Mouse (Mus musculus) monocyte, adult 5-6 weeks (primary cell): ENCODE data around the gene Spag7. TPM values are rescaled to one million over a fixed set of nuclear protein-coding genes. Genes with fewer than 3 reads are reported as not detected.
A peak's percentile ranks its signal among the peaks of the same experiment; 100 is the strongest.

Experiments
- ATAC-seq: fragments of 153-309, 156-312 bp; replicated peaks from 2 replicates; pipeline ENCODE4 v1.8.0; 2017; ENCODE audit warnings: mild to moderate bottlenecking; ENCODE audit not compliant: low TSS enrichment, insufficient number of reproducible peaks, severe bottlenecking, poor library complexity, low FRiP score
- total RNA-seq: library from RNA; stranded (forward); fragments of 200-1000, 200-491, 200-594 nt; gene quantifications from 3 replicates; pipeline ENCODE4 v1.2.3, GENCODE M21; 2017

The Spag7 gene
- total RNA-seq, result 49.1 to 78.2 TPM (median 76.7 TPM) in 3 replicates

DNA sequence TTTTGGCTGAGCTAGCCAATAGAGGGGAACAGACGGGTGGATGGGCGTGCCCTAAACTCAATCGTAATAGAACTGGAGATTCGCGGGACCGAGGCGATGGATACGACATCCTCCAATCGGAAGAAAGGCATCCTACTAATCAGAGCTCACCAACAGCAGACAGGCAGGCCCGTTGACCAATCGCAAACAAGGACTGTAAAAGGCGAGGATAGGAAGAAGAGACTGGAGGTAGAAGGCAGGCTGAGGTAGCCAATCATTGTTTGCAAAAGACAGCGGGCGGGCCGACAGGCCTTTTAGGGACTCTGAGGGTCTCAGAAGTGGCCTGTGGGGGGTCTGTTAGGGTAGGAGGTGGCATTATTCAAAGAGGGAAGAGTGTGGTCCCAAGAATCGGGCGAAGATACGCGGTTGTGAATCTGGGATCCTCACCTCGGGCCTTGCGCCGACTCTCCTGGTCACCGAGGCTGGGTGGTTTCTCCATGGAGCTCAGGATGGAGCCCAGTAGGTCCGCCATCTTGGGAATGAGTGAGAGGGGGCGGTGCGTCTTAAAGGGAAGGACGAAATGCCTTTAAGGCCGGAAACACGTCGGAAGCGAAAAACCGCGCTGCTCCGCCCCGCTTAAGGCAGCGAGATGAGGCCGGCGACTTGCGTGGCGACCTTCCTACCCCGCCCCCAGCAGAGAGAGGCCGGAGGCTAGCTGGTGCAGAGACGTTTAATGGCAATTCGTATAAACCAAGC is at the start of gene Spag7:
TSS of gene Spag7 (minus strand) at position 646 of the 735 bp plus-strand sequence.
- peak; percentile 88 for ATAC-seq

DNA sequence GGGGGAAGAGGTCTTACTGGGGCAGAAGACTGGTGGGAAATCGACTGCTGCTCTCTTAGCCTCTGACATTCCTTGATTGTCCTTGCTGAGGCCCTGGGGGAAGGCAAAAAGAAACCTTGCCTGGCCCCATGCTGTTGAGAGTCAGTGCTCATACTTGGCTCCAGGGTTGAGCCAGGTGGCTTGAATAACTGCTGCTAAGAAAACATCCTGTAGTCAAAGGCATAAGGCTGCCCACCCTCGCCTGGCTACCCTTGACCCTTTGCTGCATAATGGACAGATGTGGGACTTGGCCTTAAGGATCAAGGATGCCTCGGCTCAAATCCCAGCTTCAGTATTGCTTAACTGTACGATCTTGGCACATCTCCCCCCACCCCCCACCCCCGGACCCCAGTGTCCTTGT is 49.3 kb upstream of the Spag7 start:
- ATAC-seq, result no peak

DNA sequence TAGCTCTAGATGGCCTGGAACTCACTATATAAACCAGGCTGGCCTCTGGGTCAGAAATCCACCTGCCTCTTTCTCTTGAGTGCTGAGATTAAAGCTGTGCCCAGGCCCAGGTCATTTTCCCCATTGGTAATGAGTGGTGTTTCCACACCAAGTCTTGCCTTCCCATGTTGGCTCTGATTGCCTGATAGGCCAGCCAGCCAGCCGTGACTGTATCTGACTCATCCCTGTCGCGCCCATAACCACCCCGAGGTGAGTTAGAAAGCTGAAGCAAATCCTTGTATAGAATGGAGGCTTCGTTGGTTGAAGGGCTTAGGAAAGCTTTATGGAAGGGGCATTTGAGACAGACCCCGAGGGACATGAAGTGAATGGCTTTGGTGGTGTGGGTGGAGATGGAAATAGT is 46.6 kb upstream of the Spag7 start:
- ATAC-seq, result no peak

DNA sequence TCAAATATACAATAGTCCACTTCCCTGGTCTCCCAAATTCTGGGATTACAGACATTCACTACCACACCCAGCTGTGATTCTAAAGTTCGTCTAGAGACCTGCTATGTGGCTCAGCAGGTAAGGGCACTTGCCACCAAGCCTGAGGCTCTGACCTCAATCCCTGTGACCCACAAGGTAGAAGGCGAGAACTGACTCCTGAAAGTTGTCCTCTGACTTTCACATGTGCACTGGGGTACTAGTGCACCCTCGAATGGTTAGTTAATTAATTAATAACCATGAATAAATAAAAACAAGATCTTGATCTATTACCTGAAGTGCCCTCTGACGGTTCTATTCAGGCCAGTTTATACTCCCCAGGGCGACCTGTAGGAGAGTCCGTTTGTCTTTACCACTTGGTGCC is 44.0 kb upstream of the Spag7 start:
- no peak for ATAC-seq

DNA sequence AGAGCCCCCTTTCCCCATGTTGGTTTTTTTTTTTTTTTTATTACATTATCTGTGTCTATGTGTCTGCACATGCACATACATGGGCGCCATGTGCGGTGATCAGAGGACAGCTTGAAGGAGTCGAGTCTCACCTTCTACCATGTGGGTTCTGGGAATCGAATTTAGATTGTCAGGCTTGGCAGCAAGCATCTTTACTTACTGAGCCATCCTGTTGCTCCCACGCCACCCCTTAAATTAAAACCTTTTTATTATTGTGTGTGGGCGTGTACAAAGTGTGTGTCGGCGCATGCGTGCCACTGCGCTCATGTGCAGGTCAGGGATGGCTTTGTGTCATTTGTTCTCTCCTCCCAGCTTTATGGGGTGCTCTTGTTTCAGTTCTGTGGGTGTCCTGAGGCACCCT is 41.8 kb upstream of the Spag7 start:
- no peak for ATAC-seq

DNA sequence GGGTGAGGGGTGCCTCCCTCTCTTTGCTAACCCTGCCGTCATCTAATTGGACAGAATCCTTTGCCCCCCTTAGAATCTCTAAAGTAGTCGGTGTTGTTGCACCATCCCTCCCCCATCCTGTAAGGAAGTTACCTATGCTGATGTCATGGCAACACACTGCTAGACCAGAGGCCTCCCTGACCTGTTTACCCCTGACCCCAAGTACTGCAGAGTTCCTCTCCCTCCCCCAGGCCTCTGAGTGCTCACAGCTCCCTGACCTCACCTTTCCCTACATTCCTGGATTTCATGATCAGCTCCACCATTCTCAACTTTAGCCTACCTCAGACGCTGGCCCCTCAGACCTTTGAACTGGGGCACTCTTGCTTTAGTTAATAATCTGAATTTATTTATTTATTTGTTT is 36.9 kb upstream of the Spag7 start:
- ATAC-seq, result no peak

DNA sequence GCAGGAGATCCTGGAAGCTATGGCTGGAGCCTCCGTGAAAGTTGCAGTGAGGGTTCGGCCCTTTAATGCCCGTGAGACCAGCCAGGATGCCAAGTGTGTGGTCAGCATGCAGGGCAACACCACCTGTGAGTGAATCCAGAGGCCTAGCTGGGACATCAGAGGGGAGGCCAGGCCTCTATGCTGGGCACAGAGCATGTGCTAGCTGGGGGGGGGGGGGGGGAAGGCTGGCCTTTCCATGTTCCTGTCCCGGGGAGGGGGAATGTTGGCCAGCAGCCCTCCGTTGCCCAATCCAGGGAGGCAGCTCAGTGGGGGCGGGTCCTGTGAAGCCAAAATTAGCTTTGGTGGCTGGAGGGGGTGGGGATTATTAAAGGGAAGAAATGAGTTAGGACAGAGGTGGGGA is 33.6 kb upstream of the Spag7 start:
- ATAC-seq, result no peak

DNA sequence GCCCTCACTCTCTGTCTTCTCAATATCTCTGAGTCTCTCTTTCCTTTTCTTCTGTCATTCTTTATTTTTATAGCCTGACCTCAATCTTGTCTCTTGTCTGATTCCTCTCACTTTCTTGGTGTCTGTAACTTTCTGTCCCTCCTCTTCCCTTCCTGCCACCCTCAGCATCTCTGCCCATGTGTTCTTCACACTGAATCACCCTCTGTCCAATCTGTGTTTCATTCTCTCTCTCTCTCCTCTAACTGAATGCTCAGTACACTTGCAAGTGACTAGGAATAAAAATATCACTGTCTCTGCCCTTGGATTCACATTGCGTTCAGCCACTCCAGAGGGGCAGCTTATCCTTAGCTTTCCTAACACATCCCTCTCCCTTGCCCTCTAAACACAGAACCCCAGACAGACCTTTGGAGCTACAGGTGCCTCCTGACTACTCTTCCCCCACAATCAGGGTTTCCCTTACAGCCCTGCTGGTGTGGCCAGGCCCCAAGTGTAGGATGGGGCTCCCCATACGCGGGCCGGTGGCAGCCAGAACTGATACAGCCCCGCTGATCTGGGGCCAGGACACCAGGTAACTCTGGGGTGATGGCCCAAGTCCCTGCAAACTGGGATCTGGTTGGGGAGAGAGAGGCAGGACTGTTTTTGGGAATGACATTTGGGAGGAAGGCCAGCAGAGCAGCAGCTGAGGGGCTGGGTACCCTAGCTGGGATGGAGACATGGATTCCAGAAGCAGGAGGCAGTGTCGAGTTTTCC is 32.9 kb upstream of the Spag7 start:
- no peak for ATAC-seq

DNA sequence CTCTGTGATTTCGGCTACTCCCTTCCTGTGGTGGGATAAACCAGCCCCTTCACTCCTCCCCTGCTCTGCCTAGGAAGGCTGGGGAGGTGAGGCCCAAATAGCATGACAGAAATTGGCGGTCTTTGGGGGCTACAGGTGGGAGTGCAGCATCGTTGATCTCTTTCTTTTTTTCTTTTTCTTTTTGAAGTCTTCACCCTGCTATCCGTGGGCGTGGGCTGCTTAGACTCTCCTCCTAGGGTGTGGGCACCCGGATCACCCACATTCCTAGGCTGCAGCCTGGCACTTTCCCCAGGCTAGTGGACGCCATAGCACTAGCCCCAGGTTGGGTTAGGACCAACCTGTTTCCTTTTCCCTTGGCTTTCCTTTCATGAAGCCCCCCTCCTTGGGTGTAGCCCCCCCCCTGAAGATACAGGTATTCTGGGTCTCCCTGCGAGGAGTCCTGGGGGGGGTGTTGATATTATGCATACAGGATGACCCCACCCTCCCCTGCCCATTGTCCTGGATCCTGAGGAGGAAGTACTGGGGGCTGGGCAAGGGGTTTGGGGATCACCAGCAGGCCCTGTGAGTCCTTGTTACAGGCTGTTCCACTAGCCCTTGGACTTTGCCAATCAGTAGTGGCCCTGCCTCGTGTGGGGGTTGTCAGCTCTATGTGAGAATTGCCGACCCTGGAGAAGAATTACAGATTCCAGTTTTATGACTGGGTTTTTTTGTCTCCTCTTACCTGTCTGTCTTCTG is 32.2 kb upstream of the Spag7 start:
- no peak for ATAC-seq

DNA sequence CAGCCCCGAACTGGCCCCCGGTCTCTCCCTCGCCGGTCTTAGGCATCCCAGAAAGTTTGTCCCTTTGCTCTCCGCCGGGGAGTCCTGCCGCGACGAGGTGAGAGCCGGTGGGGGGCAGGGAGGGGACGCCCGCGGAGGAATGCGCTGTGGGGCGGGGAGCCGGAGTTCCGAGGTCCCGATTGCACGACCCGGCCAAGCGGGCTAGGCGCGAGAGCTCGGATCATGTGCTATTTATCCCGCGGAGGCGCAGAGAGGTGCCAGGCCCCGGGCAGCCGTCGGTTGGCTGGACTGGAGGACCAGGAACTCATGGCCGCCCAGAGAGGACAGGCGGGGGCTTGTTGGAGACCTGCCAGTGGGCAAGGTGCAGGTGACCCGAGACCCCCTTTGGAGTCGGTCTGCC is 31.4 kb upstream of the Spag7 start:
- ATAC-seq, result no peak

DNA sequence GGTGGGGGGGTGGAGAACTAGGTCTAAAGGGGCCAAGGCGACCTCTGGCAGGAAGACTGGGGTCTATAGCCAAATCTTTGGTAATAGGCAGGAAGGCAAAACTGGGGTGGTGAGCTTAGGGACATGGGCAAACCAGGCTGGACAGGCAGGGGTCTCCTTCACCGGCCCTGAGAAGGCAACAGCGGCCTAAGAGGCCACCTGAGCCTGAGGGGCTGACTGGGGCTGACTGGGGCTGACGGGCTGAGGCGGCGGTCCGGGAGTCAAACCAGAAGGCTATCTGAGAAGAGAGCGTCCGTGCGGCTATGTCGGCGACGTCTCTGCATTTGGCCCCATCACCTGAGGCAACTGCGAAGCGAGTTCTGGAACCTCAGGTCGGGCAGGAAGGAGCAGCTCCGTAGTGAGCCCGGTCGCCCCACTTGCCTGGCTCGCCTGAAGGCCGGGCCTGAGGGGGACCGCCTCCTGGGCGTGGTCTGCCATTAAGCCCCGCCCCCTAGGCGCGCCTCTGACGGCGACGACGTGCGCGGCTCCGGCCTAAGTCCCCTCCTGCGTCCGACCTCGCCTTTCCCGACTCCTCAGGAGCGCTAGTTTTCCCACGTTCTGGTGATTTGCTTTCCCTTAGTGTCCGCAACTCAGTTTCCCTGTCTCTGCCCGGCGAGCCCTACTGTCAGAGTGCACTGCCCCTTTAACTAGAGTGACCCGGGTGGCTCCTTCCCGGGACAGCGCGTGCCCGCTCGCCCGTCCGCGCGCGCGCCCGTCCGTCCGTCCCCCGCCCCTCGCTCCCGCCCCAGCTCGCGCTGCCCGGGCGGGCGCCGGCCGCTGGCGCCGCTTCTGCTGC is 30.7 kb upstream of the Spag7 start, which contains the start of the genes Inca1 and Kif1c:
TSS of gene Inca1 (minus strand) at position 434 of the 835 bp plus-strand sequence.
TSS of gene Kif1c (plus strand) at position 827 of the 835 bp plus-strand sequence.
- peak; percentile 94 for ATAC-seq

DNA sequence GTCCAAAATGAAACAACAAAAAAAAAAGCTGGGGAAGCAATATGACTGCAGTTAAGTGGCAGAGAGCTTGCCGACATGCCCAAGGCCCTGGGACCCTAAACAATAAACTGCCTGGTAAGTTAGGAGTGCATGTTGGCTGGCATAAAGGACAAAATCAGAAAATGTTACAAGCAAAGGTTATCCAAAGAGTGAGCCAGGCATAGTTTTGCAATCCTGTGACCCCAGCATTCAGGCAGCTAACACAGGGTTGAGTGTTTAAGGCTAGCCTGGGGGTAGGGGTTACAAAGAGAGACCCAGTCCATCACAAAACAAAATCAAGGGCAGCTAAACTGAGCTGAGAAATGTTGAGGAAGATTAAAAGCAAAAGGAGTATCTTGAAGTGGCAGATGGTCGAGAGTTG is 29.8 kb upstream of the Spag7 start:
- no peak for ATAC-seq

DNA sequence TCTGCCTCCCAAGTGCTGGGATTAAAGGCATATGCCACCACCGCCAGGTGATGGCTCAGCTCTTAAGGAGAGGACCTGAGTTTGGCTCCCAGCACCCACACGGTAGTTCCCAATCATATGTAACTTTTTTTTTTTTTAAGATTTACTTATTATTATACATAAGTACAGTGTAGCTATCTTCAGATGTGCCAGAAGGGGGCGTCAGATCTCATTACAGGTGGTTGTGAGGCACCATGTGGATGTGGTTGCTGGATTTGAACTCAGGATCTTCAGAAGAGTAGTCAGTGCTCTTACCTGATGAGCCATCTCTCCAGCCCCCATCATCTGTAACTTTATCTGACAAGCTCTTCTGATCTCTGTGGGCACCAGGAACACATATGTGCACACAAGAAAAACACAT is 28.2 kb upstream of the Spag7 start:
- ATAC-seq, result no peak

DNA sequence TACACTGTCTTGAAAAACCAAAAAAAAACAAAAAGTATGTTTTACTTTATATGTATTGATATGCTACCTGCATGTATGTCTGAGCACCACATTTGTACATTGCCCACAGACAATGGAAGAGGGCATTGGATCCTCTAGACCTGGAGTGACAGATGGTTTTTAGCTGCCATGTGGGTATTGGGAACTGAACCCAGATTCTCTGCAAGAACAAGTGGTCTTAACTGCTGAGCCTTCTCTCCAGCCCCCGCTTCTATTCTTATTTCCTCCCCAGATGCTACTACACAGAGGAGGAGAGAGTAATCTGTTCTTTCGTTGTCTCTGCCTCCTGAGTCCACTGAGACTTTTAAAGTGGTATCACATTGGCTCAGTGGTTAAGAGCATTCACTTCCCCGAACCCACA is 24.3 kb upstream of the Spag7 start:
- ATAC-seq, result no peak

DNA sequence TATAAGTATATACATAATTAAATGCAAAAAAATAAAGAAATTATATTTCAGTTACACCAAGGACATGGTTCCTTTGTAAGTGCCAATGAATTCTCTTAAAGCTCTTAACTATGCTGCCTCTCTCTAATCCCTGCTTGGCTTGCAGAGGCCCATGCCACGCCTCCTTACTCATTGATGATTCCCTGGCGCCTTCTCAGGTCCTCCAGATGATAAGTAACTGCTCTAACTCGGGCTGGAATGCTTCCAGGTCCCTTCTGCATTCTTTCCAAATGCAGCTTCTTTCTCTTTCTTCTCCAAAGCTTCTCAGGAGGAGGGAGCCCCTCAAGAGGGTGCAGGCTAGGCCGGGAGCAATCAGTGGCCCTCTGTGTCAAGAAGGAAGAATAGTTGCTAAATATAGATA is 20.4 kb upstream of the Spag7 start:
- no peak for ATAC-seq

DNA sequence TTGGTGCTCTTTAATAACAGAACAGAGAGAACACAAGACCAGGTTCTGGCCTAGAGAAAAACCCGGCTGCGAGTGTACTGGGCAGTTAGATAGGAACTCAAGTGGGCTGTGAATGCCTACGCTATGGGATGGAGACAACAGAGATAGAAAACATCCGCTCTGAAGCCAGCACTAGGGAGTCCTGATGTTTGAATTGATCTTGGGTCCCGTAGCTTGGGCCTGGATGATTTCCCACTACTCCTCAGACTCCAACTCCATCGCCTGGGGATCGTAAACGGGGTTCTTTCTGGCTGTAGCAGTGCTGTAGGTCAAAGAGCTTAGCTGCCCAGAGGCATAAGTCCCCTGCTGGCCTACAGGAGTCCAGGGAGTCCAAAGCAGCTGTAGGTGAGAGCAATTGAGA is 19.2 kb upstream of the Spag7 start:
- ATAC-seq, result no peak

DNA sequence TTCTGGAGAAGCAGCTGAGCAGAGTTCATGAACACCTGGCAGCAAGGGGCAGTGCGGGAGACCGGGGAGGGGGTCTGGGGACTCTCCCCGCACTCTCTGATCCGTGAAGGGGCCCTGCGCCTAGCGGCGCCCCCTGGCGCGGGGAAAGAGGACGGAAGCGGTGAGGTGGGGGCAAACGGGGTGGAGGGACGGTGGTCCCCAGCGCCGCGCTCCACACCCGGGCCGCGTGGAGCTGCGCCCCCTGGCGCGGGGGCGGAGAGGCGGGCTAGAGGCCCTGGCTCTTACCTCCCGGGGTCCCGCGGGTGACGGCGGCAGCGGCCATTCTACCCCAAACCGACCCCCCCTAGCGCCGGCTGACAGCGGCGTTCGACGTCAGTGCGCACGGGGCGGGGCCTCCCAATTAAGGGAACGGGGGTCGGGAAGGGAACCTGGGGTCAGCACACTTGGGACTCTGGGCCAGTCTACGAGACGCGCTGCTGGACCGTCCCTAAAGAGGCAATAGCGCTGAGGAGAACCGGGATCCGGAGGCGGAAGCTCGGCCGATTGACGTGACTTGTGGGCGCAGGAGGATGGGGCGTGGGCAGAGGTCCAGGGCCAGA is 18.5 kb upstream of the Spag7 start, which contains the start of gene Camta2:
TSS of gene Camta2 (minus strand) at position 505 of the 599 bp plus-strand sequence.
- peak; percentile 53 for ATAC-seq

DNA sequence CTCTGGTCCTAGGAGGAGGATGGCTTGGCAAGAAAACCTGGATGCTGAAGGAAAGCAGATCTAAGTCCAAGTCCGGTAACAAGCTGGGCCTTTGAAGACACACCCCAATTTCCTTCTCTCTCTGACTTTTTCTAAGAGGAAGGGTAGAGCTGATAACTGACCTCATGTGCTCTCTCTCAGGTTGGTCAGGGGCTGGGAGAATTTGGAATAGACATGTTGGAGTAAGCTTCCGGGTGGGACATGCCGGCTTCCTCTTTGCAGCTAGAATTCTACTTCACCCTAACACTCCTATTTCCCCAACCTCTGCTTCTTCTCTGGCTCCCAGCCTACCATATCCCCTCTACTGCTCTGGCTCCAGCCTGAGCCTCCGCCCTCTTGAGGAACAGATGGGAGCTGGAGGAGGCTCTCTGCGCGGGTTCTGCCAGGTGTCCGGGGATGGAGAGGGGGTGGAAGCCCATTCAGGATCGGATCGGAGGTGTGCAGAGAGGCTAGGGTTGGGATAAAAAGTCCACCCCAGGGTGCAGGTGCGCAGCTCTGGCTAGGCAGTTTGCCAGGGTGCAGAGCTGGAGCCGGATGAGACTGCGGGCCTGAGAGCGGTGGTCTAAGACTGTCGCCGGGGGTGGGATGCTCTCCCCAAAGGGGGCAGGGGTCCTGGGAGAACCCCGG is 17.8 kb upstream of the Spag7 start:
- ATAC-seq, result no peak; the same call in 1 of the 2 replicates
